Mouse (Mus musculus): ENCODE data around the gene Spaca3.

- TF ChIP-seq USF1 (IDR thresholded peaks at IDR 0.05; ENCODE audit: low read depth) (no peak), CTCF (IDR thresholded peaks at IDR 0.05; ENCODE audit: control insufficient read depth, insufficient read depth, insufficient read length) (no peak), MYOD1 (IDR thresholded peaks at IDR 0.05; ENCODE audit: control insufficient read depth, insufficient read length, low read depth) (no peak)
Measured at GRCm38 (mm10) chr11:80835395-80835794, 22.8 kb upstream of the Spaca3 start.
